Comparison of ENCODE assay signal across 1 mouse cellular context in the genomic region with DNA sequence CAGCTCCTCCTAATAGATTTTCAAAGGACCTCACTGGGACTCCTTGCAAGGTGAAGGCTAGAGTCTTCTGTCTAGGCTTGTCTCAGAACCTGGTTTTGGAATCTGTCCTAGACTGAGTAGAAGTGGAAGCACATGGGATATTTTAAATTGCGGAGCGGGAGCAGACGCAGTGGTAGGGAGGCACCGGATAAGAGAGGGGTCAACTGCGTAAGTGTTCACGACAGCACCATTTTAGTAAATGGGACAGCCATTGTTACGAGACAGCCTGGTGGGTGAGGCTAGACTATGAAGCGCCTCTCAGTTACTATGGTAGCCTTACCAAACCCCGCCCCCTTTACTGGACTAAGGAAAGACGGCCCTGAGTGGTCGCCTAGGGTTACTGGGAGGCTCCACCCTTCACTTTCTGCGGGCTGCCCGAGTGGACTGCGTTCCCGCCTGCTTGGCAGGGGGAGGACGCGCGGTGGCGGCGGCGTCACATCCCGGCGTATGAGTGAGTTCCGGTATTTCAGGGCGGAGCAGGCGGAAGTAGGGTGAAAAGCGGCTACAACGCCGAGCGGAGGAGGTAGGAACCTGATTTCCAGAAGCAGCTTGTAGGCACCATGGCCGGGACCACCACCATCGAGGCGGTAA.
A peak's percentile ranks its signal among the peaks of the same experiment; 100 is the strongest.
TF ChIP-seq lines count a peak whose summit lies in the region.

No protein-coding gene starts in this region.

TF ChIP-seq in CH12.LX, 34 proteins besides CTCF, POLR2A, EP300 and RAD21:
- TF ChIP-seq HCFC1 (IDR thresholded peaks at IDR 0.05; ENCODE audit: low read depth, low read length) = peak; percentile 70
- TF ChIP-seq ZKSCAN1 (IDR thresholded peaks at IDR 0.05; ENCODE audit: borderline replicate concordance, low read depth, low read length) = no peak
- TF ChIP-seq TCF12 (IDR thresholded peaks at IDR 0.05; ENCODE audit: low read depth, low read length) = peak; percentile 64; the same call in 1 of the 2 replicates
- TF ChIP-seq GABPA (IDR thresholded peaks at IDR 0.05; ENCODE audit: insufficient replicate concordance, low read depth, low read length) = no peak
- no peak for TF ChIP-seq JUND (conservative IDR thresholded peaks at IDR 0.05; ENCODE audit: low read depth, low read length)
- 0 out of 2 replicates have a peak, but pooled peaks have one; percentile 11 for TF ChIP-seq KAT2A (IDR thresholded peaks at IDR 0.05; ENCODE audit: insufficient replicate concordance, low read length)
- TF ChIP-seq MYC (IDR thresholded peaks at IDR 0.05; ENCODE audit: low read depth, low read length) = 0 out of 2 replicates have a peak, but pooled peaks have one; percentile 8
- TF ChIP-seq MAZ (IDR thresholded peaks at IDR 0.05; ENCODE audit: low read depth, low read length) = 0 out of 2 replicates have a peak, but pooled peaks have one; percentile 55
- TF ChIP-seq IRF4 (IDR thresholded peaks at IDR 0.05; ENCODE audit: low read depth, low read length) = 0 out of 2 replicates have a peak, but pooled peaks have one; percentile 6
- no peak for TF ChIP-seq PAX5 (IDR thresholded peaks at IDR 0.05; ENCODE audit: low read length)
- TF ChIP-seq ELF1 (IDR thresholded peaks at IDR 0.05; ENCODE audit: low read depth, low read length) = peak; percentile 92
- no peak for TF ChIP-seq USF2 (conservative IDR thresholded peaks at IDR 0.05; ENCODE audit: low read depth, low read length)
- peak; percentile 57 for TF ChIP-seq NRF1 (IDR thresholded peaks at IDR 0.05; ENCODE audit: low read depth, low read length)
- TF ChIP-seq SIN3A (IDR thresholded peaks at IDR 0.05; ENCODE audit: low read length) = peak; percentile 97
- no peak for TF ChIP-seq CHD2 (IDR thresholded peaks at IDR 0.05; ENCODE audit: low read length)
- TF ChIP-seq E2F4 (IDR thresholded peaks at IDR 0.05; ENCODE audit: insufficient replicate concordance, low read depth, low read length) = peak; percentile 80; the same call in 1 of the 2 replicates
- TF ChIP-seq MXI1 (IDR thresholded peaks at IDR 0.05; ENCODE audit: low read depth, low read length) = peak; percentile 91; the same call in 1 of the 2 replicates
- TF ChIP-seq ZMIZ1 (IDR thresholded peaks at IDR 0.05; ENCODE audit: low read depth, low read length) = peak; percentile 32; the same call in 1 of the 2 replicates
- no peak for TF ChIP-seq RCOR1 (conservative IDR thresholded peaks at IDR 0.05; ENCODE audit: low read depth, low read length)
- peak; percentile 26; the same call in 1 of the 2 replicates for TF ChIP-seq MAX (IDR thresholded peaks at IDR 0.05; ENCODE audit: low read length)
- no peak for TF ChIP-seq MEF2A (IDR thresholded peaks at IDR 0.05; ENCODE audit: borderline replicate concordance, low read depth, low read length)
- no peak for TF ChIP-seq ZC3H11A (IDR thresholded peaks at IDR 0.05; ENCODE audit: low read depth, low read length)
- TF ChIP-seq NELFE (IDR thresholded peaks at IDR 0.05; ENCODE audit: low read depth, low read length) = peak; percentile 57; the same call in 1 of the 2 replicates
- no peak for TF ChIP-seq MAFK (IDR thresholded peaks at IDR 0.05; ENCODE audit: insufficient replicate concordance, low read length)
- no peak for TF ChIP-seq POLR2AphosphoS2 (IDR thresholded peaks at IDR 0.05; ENCODE audit: low read depth, low read length)
- TF ChIP-seq BHLHE40 (IDR thresholded peaks at IDR 0.05; ENCODE audit: low read depth, low read length) = no peak
- no peak for TF ChIP-seq ZNF384 (IDR thresholded peaks at IDR 0.05; ENCODE audit: low read depth, low read length)
- TF ChIP-seq CHD1 (IDR thresholded peaks at IDR 0.05; ENCODE audit: low read depth, low read length) = 0 out of 2 replicates have a peak, but pooled peaks have one; percentile 23
- peak; percentile 76; the same call in 1 of the 2 replicates for TF ChIP-seq TBP (conservative IDR thresholded peaks at IDR 0.05; ENCODE audit: low read depth, low read length)
- TF ChIP-seq USF1 (IDR thresholded peaks at IDR 0.05; ENCODE audit: low read depth, low read length) = no peak
- TF ChIP-seq UBTF (IDR thresholded peaks at IDR 0.05; ENCODE audit: low read depth, low read length) = no peak
